Mouse (Mus musculus) lung, adult 2 months (tissue): ENCODE measurements around the gene Telo2.

Experiments used
- CTCF ChIP-seq: fragments of 200-500 bp; IDR thresholded peaks from 2 replicates; pipeline ENCODE4 v1.5.1; 2011; ENCODE audit warnings: mild to moderate bottlenecking, low read length, control low read depth; ENCODE audit not compliant: insufficient read depth
- POLR2A ChIP-seq: fragments of 200-500 bp; IDR thresholded peaks from 2 replicates; pipeline ENCODE4 v1.6.1; 2011; ENCODE audit warnings: low read depth, mild to moderate bottlenecking, control low read depth, low read length, borderline replicate concordance; ENCODE audit errors: extremely low read depth

- TF ChIP-seq CTCF, result no peak
- no peak for TF ChIP-seq POLR2A
These were observed 5.2 kb downstream of the Telo2 start for GRCm38 (mm10) chr17:25110590-25110989.
